Mouse (Mus musculus) megakaryocyte, adult 5-6 weeks (primary cell): ENCODE measurements around the gene Muc1. TPM values are rescaled to one million over a fixed set of nuclear protein-coding genes. Genes with fewer than 3 reads are reported as not detected.
"Not testable (repeated sequence)": the region's sequence is repeated elsewhere in the genome, so short reads cannot be mapped to it uniquely, and the experiment has no call there.

Source experiments
- ATAC-seq: 2 replicates; pipeline ENCODE4 v1.8.0; 2016; ENCODE audit warnings: mild to moderate bottlenecking, inconsistent platforms; ENCODE audit not compliant: poor library complexity, severe bottlenecking
- total RNA-seq, 2 experiments: library from RNA; stranded (forward) in 1 of 2; stranded (reverse) in 1 of 2; fragments of 153-499, 151-499 nt in 1 of 2; fragments of 221-1000, 200-1000 nt in 1 of 2; gene quantifications; 2 replicates each; pipeline versions ENCODE4 v1.2.3 to v1.2.4; 2015 to 2017

The Muc1 gene
- total RNA-seq, 2 experiments from 2014 or later, result 0.18 to 0.58 TPM

- no peak for ATAC-seq
These were observed 20.1 kb upstream of the Muc1 start for GRCm38 (mm10) chr3:89208736-89209135.

GRCm38 (mm10) chr3:89209731-89210130 is 19.1 kb upstream of the Muc1 start:
- no peak for ATAC-seq

GRCm38 (mm10) chr3:89210162-89210561 is 18.7 kb upstream of the Muc1 start:
- ATAC-seq, result no peak

- ATAC-seq, result no peak
These were observed 18.1 kb upstream of the Muc1 start for GRCm38 (mm10) chr3:89210731-89211130.

- peak; percentile 90 for ATAC-seq
These were observed 14.9 kb upstream of the Muc1 start for GRCm38 (mm10) chr3:89213803-89214530.

- ATAC-seq, result no peak
These were observed 14.0 kb upstream of the Muc1 start, which contains the start of gene Thbs3 for GRCm38 (mm10) chr3:89214681-89215411. Gene Thbs3 (plus strand): TSS chr3:89215180.

- ATAC-seq, result peak; percentile 77
These were observed 13.0 kb upstream of the Muc1 start for GRCm38 (mm10) chr3:89215853-89216252.

GRCm38 (mm10) chr3:89216407-89216806 is 12.4 kb upstream of the Muc1 start:
- not testable (repeated sequence) for ATAC-seq

- ATAC-seq, result no peak
These were observed 10.6 kb upstream of the Muc1 start for GRCm38 (mm10) chr3:89218271-89218670.

- no peak for ATAC-seq
These were observed 9.3 kb upstream of the Muc1 start for GRCm38 (mm10) chr3:89219546-89219945.

- ATAC-seq, result no peak
These were observed 7.7 kb upstream of the Muc1 start for GRCm38 (mm10) chr3:89221167-89221566.

GRCm38 (mm10) chr3:89224796-89225195 is 4.1 kb upstream of the Muc1 start:
- ATAC-seq, result no peak

GRCm38 (mm10) chr3:89225321-89225815 is 3.5 kb upstream of the Muc1 start:
- no peak for ATAC-seq

GRCm38 (mm10) chr3:89225918-89226317 is 2.9 kb upstream of the Muc1 start:
- ATAC-seq, result no peak

GRCm38 (mm10) chr3:89226361-89226760 is 2.5 kb upstream of the Muc1 start:
- no peak for ATAC-seq

- no peak for ATAC-seq
These were observed 2.0 kb upstream of the Muc1 start, which contains the start of gene Mtx1 for GRCm38 (mm10) chr3:89226900-89227299. Gene Mtx1 (minus strand): TSS chr3:89227088.

- peak; percentile 22; the same call in 1 of the 2 replicates for ATAC-seq
These were observed 1.3 kb upstream of the Muc1 start for GRCm38 (mm10) chr3:89227307-89228179.

GRCm38 (mm10) chr3:89228180-89228549 is 692 bp upstream of the Muc1 start:
- ATAC-seq, result peak; percentile 95

GRCm38 (mm10) chr3:89229276-89229675 is 419 bp downstream of the Muc1 start:
- ATAC-seq, result no peak

GRCm38 (mm10) chr3:89230561-89230960 is 1.7 kb downstream of the Muc1 start:
- ATAC-seq, result no peak

- ATAC-seq, result no peak
These were observed 2.5 kb downstream of the Muc1 start for GRCm38 (mm10) chr3:89231345-89231744.
